Mouse (Mus musculus) layer of hippocampus, postnatal 14 days (tissue): ENCODE data around the gene Dgkb. TPM values are rescaled to one million over a fixed set of nuclear protein-coding genes. Genes with fewer than 3 reads are reported as not detected.

Experiments
- DNase-seq, 2 experiments: peaks; one replicate each; pipeline ENCODE4 v3.0.0; 2021 to 2022; ENCODE audit warnings: low spot score in 2 of 2, mixed read lengths in 1 of 2
- total RNA-seq, 2 experiments: library from RNA; stranded (reverse); gene quantifications; 2 replicates each; pipeline ENCODE4 v1.2.3; 2021

Gene Dgkb
- total RNA-seq, 2 experiments from 2014 or later = 127 to 131 TPM

DNA sequence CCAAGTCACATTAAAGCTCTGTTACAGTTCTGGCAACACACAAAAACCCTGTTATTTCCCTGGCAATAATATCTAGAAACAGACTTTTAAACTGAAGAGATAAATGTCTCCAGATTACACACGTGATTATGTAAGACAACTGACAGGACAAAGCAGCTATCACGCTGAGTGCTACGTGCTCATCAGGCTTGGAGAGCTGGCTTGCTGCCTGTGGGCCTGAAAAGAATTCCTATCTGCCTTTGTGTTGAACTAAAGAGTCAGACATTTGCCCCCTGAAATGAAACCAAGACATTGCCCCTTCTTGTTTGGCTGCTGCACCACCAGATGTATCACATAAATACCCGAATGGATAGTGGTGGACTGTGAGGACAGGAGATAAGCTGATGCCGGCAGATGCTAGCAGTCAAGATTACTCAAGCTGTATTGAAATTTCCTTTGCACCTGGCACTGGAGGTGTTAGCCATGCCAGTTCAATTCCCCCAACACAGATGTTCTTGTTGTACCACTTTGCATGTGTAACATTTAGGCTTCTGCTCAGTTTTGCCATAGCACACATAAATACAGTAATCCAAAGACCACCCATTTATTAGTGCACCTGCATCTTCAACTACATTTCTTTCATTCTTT is 761.8 kb downstream of the Dgkb start:
- DNase-seq = no peak

DNA sequence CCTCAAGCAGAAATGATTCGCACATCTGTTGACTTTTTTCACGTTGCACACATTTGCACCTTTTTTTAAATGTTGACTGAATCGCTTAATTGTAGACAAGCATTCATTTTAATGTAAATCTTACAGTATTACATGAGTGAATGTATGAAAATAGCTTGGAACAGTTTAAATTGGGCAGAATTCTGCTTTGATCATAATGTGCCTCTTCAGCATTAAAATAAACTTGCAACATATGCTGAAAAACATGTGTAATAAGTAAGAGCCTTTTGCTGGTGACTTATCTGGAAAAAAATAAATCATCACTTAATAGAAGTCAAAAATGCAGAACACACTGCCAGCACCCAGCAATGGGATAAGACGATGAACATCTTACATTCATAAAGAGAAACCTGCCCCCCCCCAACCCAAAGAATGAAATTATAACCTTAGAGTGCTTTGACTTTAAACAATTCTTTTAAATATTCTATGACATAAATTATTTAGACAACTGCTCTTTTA is 768.9 kb downstream of the Dgkb start:
- DNase-seq = no peak

DNA sequence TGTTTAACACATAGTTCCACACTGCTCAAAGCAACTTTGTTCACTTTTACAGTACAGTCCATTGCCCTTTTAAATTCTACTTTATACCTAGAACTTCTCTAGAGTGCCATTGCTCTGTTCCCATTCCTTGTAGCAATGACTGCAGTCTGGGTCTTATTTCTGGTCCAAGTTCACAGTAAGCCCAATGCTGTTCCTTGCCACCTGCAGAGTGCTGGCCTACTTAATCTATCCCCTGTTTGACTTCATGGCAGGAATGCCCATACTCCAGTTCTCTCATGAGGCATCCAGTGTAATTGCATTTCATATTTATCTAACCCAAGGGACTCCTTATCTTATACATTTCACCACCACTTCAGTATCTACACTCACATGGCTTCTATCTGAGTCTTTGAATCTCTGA is 772.4 kb downstream of the Dgkb start:
- no peak for DNase-seq

DNA sequence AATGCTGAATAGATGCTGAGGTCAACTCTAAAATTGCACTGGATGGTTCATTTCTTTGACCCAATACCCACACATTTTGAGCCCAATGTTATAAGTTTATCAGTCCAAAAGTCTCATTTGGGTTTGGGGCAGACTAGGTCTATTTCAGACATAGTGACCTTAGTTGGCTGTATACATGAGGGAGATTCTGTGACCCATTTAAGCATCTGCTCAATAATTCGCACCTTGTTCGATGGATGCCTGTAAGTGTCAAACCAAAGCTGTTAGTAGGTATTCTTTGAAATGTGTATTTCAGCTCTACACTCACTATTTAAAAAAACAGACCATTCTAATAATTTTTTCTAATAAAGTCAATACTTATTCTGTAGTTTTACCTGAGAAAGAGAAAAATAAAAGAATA is 776.1 kb downstream of the Dgkb start:
- no peak for DNase-seq

DNA sequence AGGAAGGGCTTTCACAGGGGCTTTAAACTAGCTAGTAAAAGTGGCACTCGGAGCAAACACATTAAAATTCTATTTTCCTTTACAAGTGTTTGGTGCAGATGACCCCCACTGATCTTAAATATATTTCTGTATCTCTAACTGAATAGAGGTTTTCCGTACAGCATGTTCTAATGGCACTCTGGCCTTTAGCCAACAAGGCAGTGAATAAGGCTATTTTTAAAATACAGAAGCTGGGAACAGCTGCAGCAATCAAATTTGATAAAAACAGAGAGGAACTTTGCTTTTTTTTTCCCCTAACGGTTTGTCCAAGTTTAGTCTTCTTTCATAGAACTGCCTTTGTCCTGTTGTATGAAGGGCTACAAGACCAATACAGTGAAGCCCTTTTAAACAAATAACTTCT is 776.5 kb downstream of the Dgkb start:
- peak in 1 of 2 experiments; percentile 52 for DNase-seq

DNA sequence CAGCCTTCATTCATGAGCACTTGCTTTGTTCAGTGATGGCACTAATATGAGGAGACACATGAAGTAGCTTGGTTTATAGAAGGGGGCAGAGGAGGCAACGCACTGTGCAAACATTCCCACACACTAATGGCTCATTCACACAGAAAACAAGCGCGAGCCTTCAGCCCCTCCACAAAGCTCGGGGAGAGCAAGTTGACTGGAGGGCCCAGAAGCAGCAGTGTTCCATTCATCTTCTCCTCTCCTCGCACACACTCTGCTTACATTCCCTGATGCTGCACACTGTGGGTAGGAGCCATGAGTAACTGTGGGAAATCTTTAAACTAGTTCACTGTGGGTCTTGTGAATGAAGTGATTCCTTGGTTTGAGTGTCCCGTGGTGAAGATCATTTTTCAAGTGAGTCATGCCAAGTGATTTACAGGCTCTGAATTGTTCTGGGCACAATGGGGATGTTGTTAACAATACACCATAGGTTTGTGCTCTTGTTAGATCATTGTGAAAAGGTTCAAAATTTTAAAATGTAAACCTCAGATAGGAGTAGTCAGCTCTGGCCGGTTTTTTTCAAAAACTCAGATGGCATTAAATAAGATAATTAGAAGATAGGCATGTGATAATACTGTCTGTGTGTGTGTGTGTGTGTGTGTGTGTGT is 779.0 kb downstream of the Dgkb start:
- peak; percentile 7 to 42 for DNase-seq

DNA sequence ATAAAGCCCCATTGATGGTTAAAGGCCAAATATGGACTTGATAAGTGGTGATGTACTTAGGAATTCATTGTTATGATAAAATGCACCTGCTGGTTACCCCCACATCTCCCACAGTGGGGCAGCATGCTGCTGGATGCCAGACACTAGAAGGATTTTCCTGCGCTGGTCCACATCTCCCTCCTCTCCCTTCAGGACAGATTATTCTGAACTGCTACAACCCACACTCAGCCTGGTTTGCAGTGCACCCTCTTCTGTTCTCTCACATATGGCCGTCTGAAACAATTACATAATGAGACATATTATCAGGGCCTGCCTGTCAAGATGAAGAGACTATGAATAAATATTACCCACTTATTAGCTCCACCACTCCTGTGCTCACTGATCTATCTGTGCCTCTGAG is 780.6 kb downstream of the Dgkb start:
- peak; percentile 6 to 61 for DNase-seq

DNA sequence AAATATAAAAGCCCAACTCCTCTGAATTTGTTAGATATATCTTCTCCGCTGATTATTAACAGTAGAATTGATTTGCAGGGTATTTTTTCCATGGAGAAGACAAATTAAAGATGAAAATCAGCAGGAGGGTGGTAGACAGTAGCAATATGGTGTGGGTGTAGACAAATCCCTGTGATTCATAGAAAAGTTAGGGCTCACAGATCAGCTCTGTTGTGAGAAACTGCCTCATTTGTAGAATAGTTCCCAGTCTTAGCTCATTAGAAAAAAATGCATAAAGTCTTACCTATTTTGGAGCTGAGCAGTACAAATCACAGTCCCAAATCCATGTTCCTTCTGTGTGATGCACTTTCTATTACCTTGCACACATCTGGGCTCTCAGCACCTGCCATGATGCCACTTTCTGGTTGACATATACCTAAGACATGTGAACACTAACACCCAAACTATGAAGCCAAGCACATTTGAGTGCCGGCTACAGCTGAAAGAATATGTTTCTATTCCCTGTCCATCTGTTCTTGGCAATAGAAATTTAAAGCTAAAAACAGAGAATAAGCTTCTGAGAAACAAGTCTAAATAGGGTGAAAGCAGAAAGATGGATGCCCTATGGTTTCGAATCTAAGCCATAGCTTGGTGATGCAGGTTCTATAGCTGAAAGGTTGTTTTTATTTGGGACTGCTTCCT is 782.8 kb downstream of the Dgkb start:
- peak; percentile 8 to 17 for DNase-seq

DNA sequence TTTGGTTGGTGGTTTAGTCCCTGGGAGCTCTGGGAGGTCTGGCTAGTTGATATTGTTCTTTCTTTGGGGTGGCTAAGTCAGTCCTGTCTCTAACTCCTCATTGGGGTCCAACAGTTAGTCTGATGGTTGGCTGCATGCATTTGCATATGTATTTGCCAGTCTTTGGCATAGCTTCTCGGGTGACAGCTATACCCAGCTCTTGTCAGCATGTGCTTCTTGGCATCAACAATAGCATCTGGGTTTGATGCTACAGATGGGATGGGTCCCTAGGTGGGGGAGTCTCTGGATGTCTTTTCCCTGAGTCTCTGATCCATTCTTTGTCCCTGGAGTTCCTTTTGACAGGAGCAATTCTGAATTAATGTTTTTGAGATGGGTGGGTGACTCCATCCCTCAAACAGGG is 790.6 kb downstream of the Dgkb start:
- no peak for DNase-seq

DNA sequence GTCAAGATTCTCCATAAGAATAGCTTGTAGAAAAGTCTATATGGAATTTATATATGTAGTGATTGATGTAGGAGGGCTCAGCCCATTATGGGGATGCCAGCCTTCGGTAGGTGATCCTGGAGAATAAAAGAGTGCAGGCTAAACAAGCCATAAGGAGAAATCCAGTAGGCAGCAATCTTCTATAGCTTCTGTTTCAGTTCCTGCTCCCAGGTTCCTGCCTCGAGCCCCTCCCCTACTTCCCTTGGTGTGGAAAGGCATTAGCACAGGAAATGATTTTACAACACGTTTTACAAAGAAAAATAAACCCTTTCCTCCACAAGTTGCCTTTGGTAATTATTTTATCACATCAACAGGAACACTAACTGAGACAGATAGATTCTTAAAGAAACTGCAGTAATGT is 850.7 kb downstream of the Dgkb start:
- DNase-seq = no peak
